10 mouse cellular contexts compared by ENCODE assay signal in the genomic region with DNA sequence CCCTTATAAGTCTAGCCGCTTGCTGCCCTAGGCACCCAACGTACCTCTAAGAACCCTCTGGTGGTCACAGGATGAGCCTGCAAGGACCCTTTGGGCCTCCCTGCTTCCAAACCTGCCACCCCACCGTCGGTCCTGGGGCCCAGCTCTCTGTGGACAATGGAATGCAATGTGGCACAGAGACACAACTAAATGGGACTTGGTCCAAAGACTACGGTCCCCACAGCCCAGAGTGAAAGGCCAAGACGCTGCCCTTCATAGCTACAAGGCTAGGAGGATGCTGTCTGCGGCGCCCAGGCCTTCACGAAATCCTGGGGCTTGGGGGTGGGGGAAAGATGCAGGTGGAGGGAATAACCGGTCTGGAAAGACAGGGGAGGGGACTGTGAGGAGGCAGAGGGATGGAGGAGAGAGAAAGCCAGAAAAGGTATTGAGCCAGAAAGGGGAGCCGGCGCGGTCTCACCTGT. TPM values are rescaled to one million over a fixed set of nuclear protein-coding genes. Genes with fewer than 3 reads are reported as not detected.
DNase-seq lines count a peak whose midpoint lies in the region; ATAC-seq and TF ChIP-seq lines count a peak whose summit lies in the region.
"Had no signal": no experiment of that assay in that cellular context is flagged by ENCODE, and none has a peak within 500 bp of the region (broad histone marks: within the 10 kb centered on the region; RNA-seq: fewer than 3 reads in every experiment).

No protein-coding gene starts in this region.

- H3K4me1 ChIP-seq in heart, embryonic 13.5 days: peaks cover 33% of the 10 kb centered on the region
- peaks cover 30% of the 10 kb centered on the region for H3K4me1 ChIP-seq in E14TG2a.4 (replicated peaks; ENCODE audit: low read depth, low read length)
- H3K4me1 ChIP-seq in embryonic facial prominence, embryonic 12.5 days: peaks cover 19% of the 10 kb centered on the region
- peaks cover 6% of the 10 kb centered on the region; the same call in 1 of the 2 replicates for H3K4me1 ChIP-seq in intestine, postnatal 0 days (replicated peaks; ENCODE audit: control insufficient read depth, insufficient read depth, low read length)
- peaks cover 69% of the 10 kb centered on the region for H3K4me1 ChIP-seq in neural tube, embryonic 15.5 days

- peaks cover 76% of the 10 kb centered on the region for H3K27me3 ChIP-seq in heart, embryonic 13.5 days (replicated peaks)
- peaks cover 50% of the 10 kb centered on the region for H3K27me3 ChIP-seq in E14TG2a.4 (ENCODE audit: insufficient read depth, low read length)
- H3K27me3 ChIP-seq in embryonic facial prominence, embryonic 12.5 days: peaks cover 39% of the 10 kb centered on the region
- peaks cover 25% of the 10 kb centered on the region for H3K27me3 ChIP-seq in intestine, postnatal 0 days (replicated peaks; ENCODE audit: control insufficient read depth, insufficient read depth, low read length)
- H3K27me3 ChIP-seq in neural tube, embryonic 15.5 days (replicated peaks): no peaks in the 10 kb centered on the region

- DNase-seq in heart, postnatal 36 days: no peak
- DNase-seq in Muller cell, postnatal 12 days (ENCODE audit: inconsistent ontology term): no peak
- DNase-seq in gastrocnemius, postnatal 14 days: no peak

- no peak for ATAC-seq in heart, embryonic 13.5 days (ENCODE audit: extremely low read depth, insufficient number of reproducible peaks, low FRiP score, low TSS enrichment)
- no peak for ATAC-seq in embryonic facial prominence, embryonic 12.5 days (ENCODE audit: insufficient number of reproducible peaks, insufficient read depth, low FRiP score, low TSS enrichment)
- no peak for ATAC-seq in intestine, postnatal 0 days
- peak; percentile 6 for ATAC-seq in neural tube, embryonic 15.5 days (ENCODE audit: low FRiP score)

- H3K27ac ChIP-seq in heart, embryonic 13.5 days (replicated peaks): no peak overlapping the region
- H3K27ac ChIP-seq in embryonic facial prominence, embryonic 12.5 days: 0 out of 2 replicates have a peak overlapping the region, but pooled peaks have one; percentile 6
- H3K27ac ChIP-seq in intestine, postnatal 0 days (ENCODE audit: low read depth, low read length): no peak overlapping the region
- peak overlapping the region; percentile 99 for H3K27ac ChIP-seq in neural tube, embryonic 15.5 days (replicated peaks)

- intact Hi-C loops in heart, postnatal 36 days (cut with DNase I): no loop called here
- intact Hi-C loops in gastrocnemius, postnatal 14 days (cut with DNase I; ENCODE audit: low total_unique reads): no loop called here

- H3K36me3 ChIP-seq in heart, embryonic 13.5 days: no peaks in the 10 kb centered on the region
- H3K36me3 ChIP-seq in E14TG2a.4 (ENCODE audit: insufficient read depth, low read length): peaks cover 2% of the 10 kb centered on the region; the same call in 1 of the 2 replicates
- 0 out of 2 replicates have a peak, but pooled peaks cover 3% of the 10 kb centered on the region for H3K36me3 ChIP-seq in embryonic facial prominence, embryonic 12.5 days
- no peaks in the 10 kb centered on the region for H3K36me3 ChIP-seq in intestine, postnatal 0 days (ENCODE audit: control insufficient read depth, insufficient read depth)
- peaks cover 22% of the 10 kb centered on the region for H3K36me3 ChIP-seq in neural tube, embryonic 15.5 days

- TF ChIP-seq CTCF in E14TG2a.4 (conservative IDR thresholded peaks at IDR 0.05; ENCODE audit: low read length): no peak
- TF ChIP-seq CTCF in intestine, postnatal 0 days (IDR thresholded peaks at IDR 0.05; ENCODE audit: low read depth): peak; percentile 53

- peak overlapping the region; percentile 62 for H3K9ac ChIP-seq in heart, embryonic 13.5 days
- peak overlapping the region; percentile 38 for H3K9ac ChIP-seq in embryonic facial prominence, embryonic 12.5 days
- no peak overlapping the region for H3K9ac ChIP-seq in intestine, postnatal 0 days (ENCODE audit: low read depth, low read length)
- H3K9ac ChIP-seq in neural tube, embryonic 15.5 days (replicated peaks): peak overlapping the region; percentile 68

- no peaks in the 10 kb centered on the region for H3K9me3 ChIP-seq in heart, embryonic 13.5 days
- H3K9me3 ChIP-seq in E14TG2a.4 (ENCODE audit: low read length): no peaks in the 10 kb centered on the region
- no peaks in the 10 kb centered on the region for H3K9me3 ChIP-seq in embryonic facial prominence, embryonic 12.5 days
- no peaks in the 10 kb centered on the region for H3K9me3 ChIP-seq in intestine, postnatal 0 days (ENCODE audit: control insufficient read depth)
- no peaks in the 10 kb centered on the region for H3K9me3 ChIP-seq in neural tube, embryonic 15.5 days (replicated peaks)
- H3K9me3 ChIP-seq: G1E had no signal

- peak overlapping the region; percentile 48 for H3K4me3 ChIP-seq in heart, embryonic 13.5 days
- H3K4me3 ChIP-seq in E14TG2a.4 (replicated peaks; ENCODE audit: low read length): peak overlapping the region; percentile 71
- H3K4me3 ChIP-seq in embryonic facial prominence, embryonic 12.5 days: peak overlapping the region; percentile 41
- peak overlapping the region; percentile 34 for H3K4me3 ChIP-seq in intestine, postnatal 0 days (ENCODE audit: low read depth, low read length)
- H3K4me3 ChIP-seq in neural tube, embryonic 15.5 days (replicated peaks): peak overlapping the region; percentile 56

- H3K4me2 ChIP-seq in heart, embryonic 13.5 days: peak overlapping the region; percentile 72
- H3K4me2 ChIP-seq in embryonic facial prominence, embryonic 12.5 days (replicated peaks): peak overlapping the region; percentile 67
- H3K4me2 ChIP-seq in intestine, postnatal 0 days (replicated peaks; ENCODE audit: low read depth): peak overlapping the region; percentile 62
- peak overlapping the region; percentile 89 for H3K4me2 ChIP-seq in neural tube, embryonic 15.5 days

- 13% methylated on average over 13 of the region's 13 CpGs for WGBS in heart, embryonic 13.5 days
- 16% methylated on average over 13 of the region's 13 CpGs for WGBS in embryonic facial prominence, embryonic 12.5 days
- WGBS in intestine, postnatal 0 days: 19% methylated on average over 13 of the region's 13 CpGs
- WGBS in neural tube, embryonic 15.5 days: 3% methylated on average over 10 of the region's 13 CpGs

RNA-seq across cellular contexts. Expression of gene Nacad, which starts 0.8 kb away (rescaled TPM):
- polyA plus RNA-seq in heart, embryonic 13.5 days (2015; fragmentation: Nextera tagmentation; extraction: Ambion mirVana): 0.86 and 0.88 TPM in 2 replicates
- total RNA-seq in heart, postnatal 36 days (2021): 1 to 10 TPM in 1 of 2 experiments, under 1 TPM in 1; 0.92 to 1.0 TPM
- polyA plus RNA-seq in embryonic facial prominence, embryonic 12.5 days (2016; fragmentation: Nextera tagmentation; extraction: Ambion mirVana): 10.0 and 16.6 TPM in 2 replicates
- 4.0 and 4.8 TPM in 2 replicates for polyA plus RNA-seq in intestine, postnatal 0 days (2015; fragmentation: Nextera tagmentation; extraction: Ambion mirVana)
- polyA plus RNA-seq in neural tube, embryonic 15.5 days (2015; fragmentation: Nextera tagmentation; extraction: Ambion mirVana): 66.7 and 78.2 TPM in 2 replicates
- under 1 TPM; 0.18 to 0.82 TPM for total RNA-seq in gastrocnemius, postnatal 14 days (2021)
- polyA plus RNA-seq: G1E had no signal

RNA-seq across cellular contexts. Expression of gene Tbrg4, which starts 20.8 kb away (rescaled TPM):
- 42.9 and 43.0 TPM in 2 replicates for polyA plus RNA-seq in heart, embryonic 13.5 days (2015; fragmentation: Nextera tagmentation; extraction: Ambion mirVana)
- 10 to 100 TPM; 93.4 to 98.4 TPM for total RNA-seq in heart, postnatal 36 days (2021)
- polyA plus RNA-seq in embryonic facial prominence, embryonic 12.5 days (2016; fragmentation: Nextera tagmentation; extraction: Ambion mirVana): 43.0 and 43.8 TPM in 2 replicates
- polyA plus RNA-seq in intestine, postnatal 0 days (2015; fragmentation: Nextera tagmentation; extraction: Ambion mirVana): 30.8 and 32.6 TPM in 2 replicates
- polyA plus RNA-seq in neural tube, embryonic 15.5 days (2015; fragmentation: Nextera tagmentation; extraction: Ambion mirVana): 34.2 and 39.9 TPM in 2 replicates
- total RNA-seq in gastrocnemius, postnatal 14 days (2021): 10 to 100 TPM; 63.5 to 64.6 TPM

RNA-seq across cellular contexts. Expression of gene Wap, which starts 33.4 kb away (rescaled TPM):
- not detected in 2 replicates for polyA plus RNA-seq in heart, embryonic 13.5 days (2015; fragmentation: Nextera tagmentation; extraction: Ambion mirVana)
- not detected for total RNA-seq in heart, postnatal 36 days (2021)
- polyA plus RNA-seq in embryonic facial prominence, embryonic 12.5 days (2016; fragmentation: Nextera tagmentation; extraction: Ambion mirVana): not detected in 2 replicates
- 1.3 and 4.3 TPM in 2 replicates for polyA plus RNA-seq in intestine, postnatal 0 days (2015; fragmentation: Nextera tagmentation; extraction: Ambion mirVana)
- polyA plus RNA-seq in neural tube, embryonic 15.5 days (2015; fragmentation: Nextera tagmentation; extraction: Ambion mirVana): not detected in 2 replicates
- not detected for total RNA-seq in gastrocnemius, postnatal 14 days (2021)
- total RNA-seq: G1E; hematopoietic stem cell, adult 5-6 weeks had no signal
- polyA plus RNA-seq: G1E had no signal

RNA-seq across cellular contexts. Expression of gene Ramp3, which starts 53.3 kb away (rescaled TPM):
- polyA plus RNA-seq in heart, embryonic 13.5 days (2015; fragmentation: Nextera tagmentation; extraction: Ambion mirVana): 2.2 and 3.5 TPM in 2 replicates
- 1 to 10 TPM; 5.8 to 8.0 TPM for total RNA-seq in heart, postnatal 36 days (2021)
- polyA plus RNA-seq in embryonic facial prominence, embryonic 12.5 days (2016; fragmentation: Nextera tagmentation; extraction: Ambion mirVana): 5.5 and 7.3 TPM in 2 replicates
- 2.8 and 2.9 TPM in 2 replicates for polyA plus RNA-seq in intestine, postnatal 0 days (2015; fragmentation: Nextera tagmentation; extraction: Ambion mirVana)
- 29.9 and 32.1 TPM in 2 replicates for polyA plus RNA-seq in neural tube, embryonic 15.5 days (2015; fragmentation: Nextera tagmentation; extraction: Ambion mirVana)
- total RNA-seq in gastrocnemius, postnatal 14 days (2021): under 1 TPM; 0.38 to 0.68 TPM
- total RNA-seq: G1E; hematopoietic stem cell, adult 5-6 weeks had no signal
- polyA plus RNA-seq: G1E had no signal

RNA-seq across cellular contexts. Expression of gene Ccm2, which starts 58.4 kb away (rescaled TPM):
- polyA plus RNA-seq in heart, embryonic 13.5 days (2015; fragmentation: Nextera tagmentation; extraction: Ambion mirVana): 54.3 and 59.7 TPM in 2 replicates
- 10 to 100 TPM; 24.1 to 30.2 TPM for total RNA-seq in heart, postnatal 36 days (2021)
- polyA plus RNA-seq in embryonic facial prominence, embryonic 12.5 days (2016; fragmentation: Nextera tagmentation; extraction: Ambion mirVana): 90.6 and 96.0 TPM in 2 replicates
- polyA plus RNA-seq in intestine, postnatal 0 days (2015; fragmentation: Nextera tagmentation; extraction: Ambion mirVana): 37.2 and 39.6 TPM in 2 replicates
- 96.2 and 107 TPM in 2 replicates for polyA plus RNA-seq in neural tube, embryonic 15.5 days (2015; fragmentation: Nextera tagmentation; extraction: Ambion mirVana)
- total RNA-seq in gastrocnemius, postnatal 14 days (2021): 10 to 100 TPM; 20.8 to 21.6 TPM

Comparison
In these comparisons a context has a peak if more than half of its experiments do, and no peak if none do; other contexts are left out.
1. H3K27ac ChIP-seq: peak in embryonic facial prominence, embryonic 12.5 days (single experiment) and neural tube, embryonic 15.5 days (single experiment); none in heart, embryonic 13.5 days (single experiment) and intestine, postnatal 0 days (single experiment).
2. Peak in every context shown above with its lines, with median percentiles within 50 percentile points of each other: H3K4me2 ChIP-seq and H3K4me3 ChIP-seq.